Mouse (Mus musculus): ENCODE measurements at regions not wholly inside any gene's neighbourhood (a gene's known extent, or its start where the extent isn't known, plus 50 kb on each side); places are given as distances from the start of the nearest gene placed in this dataset.

GRCm38 (mm10) chr9:85458356-85458755 is 131.2 kb upstream of the Tent5a start:
- WGBS = 43% methylated on average over 2 of the region's 2 CpGs
- Histone ChIP-seq H3K4me1 (ENCODE audit: control insufficient read depth, insufficient read depth, insufficient read length) (no peaks in the 10 kb centered on the region), H3K27me3 (ENCODE audit: control insufficient read depth, insufficient read depth, low read length) (no peaks in the 10 kb centered on the region), H3K36me3 (ENCODE audit: control insufficient read depth, insufficient read depth, low read length) (no peaks in the 10 kb centered on the region), H3K27ac (ENCODE audit: insufficient read depth, low read length) (no peak overlapping the region), H3K4me3 (ENCODE audit: extremely low read depth, insufficient read depth, insufficient read length) (no peak overlapping the region)
- DNase-seq (ENCODE audit: low read depth in 1 of 2, low spot score in 2 of 2) = no peak
- TF ChIP-seq POLR2A (IDR thresholded peaks at IDR 0.05; ENCODE audit: low read depth, low read length) = no peak
- TF ChIP-seq CTCF (IDR thresholded peaks at IDR 0.05; ENCODE audit: extremely low read depth, insufficient read depth, insufficient read length, insufficient replicate concordance) = no peak

GRCm38 (mm10) chr9:85457400-85457799 is 130.3 kb upstream of the Tent5a start:
- WGBS = 38% methylated on average over 5 of the region's 5 CpGs
- no peak overlapping the region for H3K4me3 ChIP-seq (ENCODE audit: extremely low read depth, insufficient read depth, insufficient read length)

GRCm38 (mm10) chr9:85455382-85455781 is 128.2 kb upstream of the Tent5a start:
- 91% methylated on average over 4 of the region's 4 CpGs for WGBS
- Histone ChIP-seq H3K27me3 (ENCODE audit: control insufficient read depth, insufficient read depth, low read length) (no peaks in the 10 kb centered on the region; the same call in 1 of the 2 replicates), H3K36me3 (ENCODE audit: control insufficient read depth, insufficient read depth, low read length) (no peaks in the 10 kb centered on the region), H3K4me3 (ENCODE audit: extremely low read depth, insufficient read depth, insufficient read length) (no peak overlapping the region), H3K27ac (ENCODE audit: insufficient read depth, low read length) (no peak overlapping the region), H3K4me1 (ENCODE audit: control insufficient read depth, insufficient read depth, insufficient read length) (no peaks in the 10 kb centered on the region)
- DNase-seq (ENCODE audit: low read depth in 1 of 2, low spot score in 2 of 2) = no peak
- TF ChIP-seq CTCF (IDR thresholded peaks at IDR 0.05; ENCODE audit: extremely low read depth, insufficient read depth, insufficient read length, insufficient replicate concordance) = no peak
- no peak for TF ChIP-seq POLR2A (IDR thresholded peaks at IDR 0.05; ENCODE audit: low read depth, low read length)

More at GRCm38 (mm10) chr9:85457400-85457799, 130.3 kb upstream of the Tent5a start:
- Histone ChIP-seq H3K27me3 (ENCODE audit: control insufficient read depth, insufficient read depth, low read length) (no peaks in the 10 kb centered on the region), H3K27ac (ENCODE audit: insufficient read depth, low read length) (no peak overlapping the region), H3K4me1 (ENCODE audit: control insufficient read depth, insufficient read depth, insufficient read length) (no peaks in the 10 kb centered on the region), H3K36me3 (ENCODE audit: control insufficient read depth, insufficient read depth, low read length) (no peaks in the 10 kb centered on the region)
- no peak for TF ChIP-seq POLR2A (IDR thresholded peaks at IDR 0.05; ENCODE audit: low read depth, low read length)
- no peak for DNase-seq (ENCODE audit: low read depth in 1 of 2, low spot score in 2 of 2)

GRCm38 (mm10) chr9:85452196-85452857 is 125.2 kb upstream of the Tent5a start:
- no peaks in the 10 kb centered on the region; the same call in 1 of the 2 replicates for H3K4me1 ChIP-seq (ENCODE audit: control insufficient read depth, insufficient read depth, insufficient read length)
- WGBS = 32% methylated on average over 8 of the region's 8 CpGs
- H3K36me3 ChIP-seq (ENCODE audit: control insufficient read depth, insufficient read depth, low read length) = no peaks in the 10 kb centered on the region
- H3K27ac ChIP-seq (ENCODE audit: insufficient read depth, low read length) = no peak overlapping the region
- no peak for TF ChIP-seq CTCF (IDR thresholded peaks at IDR 0.05; ENCODE audit: extremely low read depth, insufficient read depth, insufficient read length, insufficient replicate concordance)
- TF ChIP-seq POLR2A (IDR thresholded peaks at IDR 0.05; ENCODE audit: low read depth, low read length) = no peak
- H3K27me3 ChIP-seq (ENCODE audit: control insufficient read depth, insufficient read depth, low read length) = no peaks in the 10 kb centered on the region; the same call in 1 of the 2 replicates
- no peak for DNase-seq (ENCODE audit: low read depth in 1 of 2, low spot score in 2 of 2)
- no peak overlapping the region for H3K4me3 ChIP-seq (ENCODE audit: extremely low read depth, insufficient read depth, insufficient read length)

GRCm38 (mm10) chr9:85451349-85451748 is 124.2 kb upstream of the Tent5a start:
- Histone ChIP-seq H3K36me3 (ENCODE audit: control insufficient read depth, insufficient read depth, low read length) (no peaks in the 10 kb centered on the region), H3K4me3 (ENCODE audit: extremely low read depth, insufficient read depth, insufficient read length) (no peak overlapping the region), H3K27ac (ENCODE audit: insufficient read depth, low read length) (no peak overlapping the region), H3K4me1 (ENCODE audit: control insufficient read depth, insufficient read depth, insufficient read length) (no peaks in the 10 kb centered on the region; the same call in 1 of the 2 replicates), H3K27me3 (ENCODE audit: control insufficient read depth, insufficient read depth, low read length) (no peaks in the 10 kb centered on the region; the same call in 1 of the 2 replicates)
- no peak for DNase-seq (ENCODE audit: low read depth in 1 of 2, low spot score in 2 of 2)
- no peak for TF ChIP-seq POLR2A (IDR thresholded peaks at IDR 0.05; ENCODE audit: low read depth, low read length)
- no peak for TF ChIP-seq CTCF (IDR thresholded peaks at IDR 0.05; ENCODE audit: extremely low read depth, insufficient read depth, insufficient read length, insufficient replicate concordance)
- 88% methylated on average over 5 of the region's 5 CpGs for WGBS

GRCm38 (mm10) chr9:85450877-85451276 is 123.7 kb upstream of the Tent5a start:
- no peaks in the 10 kb centered on the region; the same call in 1 of the 2 replicates for H3K27me3 ChIP-seq (ENCODE audit: control insufficient read depth, insufficient read depth, low read length)
- no peak overlapping the region for H3K4me3 ChIP-seq (ENCODE audit: extremely low read depth, insufficient read depth, insufficient read length)
- TF ChIP-seq POLR2A (IDR thresholded peaks at IDR 0.05; ENCODE audit: low read depth, low read length) (no peak), CTCF (IDR thresholded peaks at IDR 0.05; ENCODE audit: extremely low read depth, insufficient read depth, insufficient read length, insufficient replicate concordance) (no peak)
- no peak for DNase-seq (ENCODE audit: low read depth in 1 of 2, low spot score in 2 of 2)
- H3K27ac ChIP-seq (ENCODE audit: insufficient read depth, low read length) = no peak overlapping the region
- no peaks in the 10 kb centered on the region; the same call in 1 of the 2 replicates for H3K4me1 ChIP-seq (ENCODE audit: control insufficient read depth, insufficient read depth, insufficient read length)
- H3K36me3 ChIP-seq (ENCODE audit: control insufficient read depth, insufficient read depth, low read length) = no peaks in the 10 kb centered on the region

- Histone ChIP-seq H3K27ac (ENCODE audit: insufficient read depth, low read length) (no peak overlapping the region), H3K36me3 (ENCODE audit: control insufficient read depth, insufficient read depth, low read length) (no peaks in the 10 kb centered on the region), H3K4me3 (ENCODE audit: extremely low read depth, insufficient read depth, insufficient read length) (no peak overlapping the region), H3K27me3 (ENCODE audit: control insufficient read depth, insufficient read depth, low read length) (no peaks in the 10 kb centered on the region; the same call in 1 of the 2 replicates), H3K4me1 (ENCODE audit: control insufficient read depth, insufficient read depth, insufficient read length) (no peaks in the 10 kb centered on the region; the same call in 1 of the 2 replicates)
- TF ChIP-seq POLR2A (IDR thresholded peaks at IDR 0.05; ENCODE audit: low read depth, low read length) (no peak), CTCF (IDR thresholded peaks at IDR 0.05; ENCODE audit: extremely low read depth, insufficient read depth, insufficient read length, insufficient replicate concordance) (no peak)
- no peak for DNase-seq (ENCODE audit: low read depth in 1 of 2, low spot score in 2 of 2)
- 22% methylated on average over 2 of the region's 2 CpGs for WGBS
Measured at GRCm38 (mm10) chr9:85449493-85449892, 122.3 kb upstream of the Tent5a start.

Data from spleen, adult 2 months (tissue).